Mouse (Mus musculus) MN1 (cell line): Measurements from ENCODE around the gene Bbip1.
A peak's percentile ranks its signal among the peaks of the same experiment; 100 is the strongest.
"Not testable (repeated sequence)": the region's sequence is repeated elsewhere in the genome, so short reads cannot be mapped to it uniquely, and the experiment has no call there.

Experiments
- DNase-seq: peaks from one replicate; pipeline ENCODE4 v3.0.0-alpha.2; 2016; ENCODE audit warnings: low spot score

The Bbip1 gene

DNA sequence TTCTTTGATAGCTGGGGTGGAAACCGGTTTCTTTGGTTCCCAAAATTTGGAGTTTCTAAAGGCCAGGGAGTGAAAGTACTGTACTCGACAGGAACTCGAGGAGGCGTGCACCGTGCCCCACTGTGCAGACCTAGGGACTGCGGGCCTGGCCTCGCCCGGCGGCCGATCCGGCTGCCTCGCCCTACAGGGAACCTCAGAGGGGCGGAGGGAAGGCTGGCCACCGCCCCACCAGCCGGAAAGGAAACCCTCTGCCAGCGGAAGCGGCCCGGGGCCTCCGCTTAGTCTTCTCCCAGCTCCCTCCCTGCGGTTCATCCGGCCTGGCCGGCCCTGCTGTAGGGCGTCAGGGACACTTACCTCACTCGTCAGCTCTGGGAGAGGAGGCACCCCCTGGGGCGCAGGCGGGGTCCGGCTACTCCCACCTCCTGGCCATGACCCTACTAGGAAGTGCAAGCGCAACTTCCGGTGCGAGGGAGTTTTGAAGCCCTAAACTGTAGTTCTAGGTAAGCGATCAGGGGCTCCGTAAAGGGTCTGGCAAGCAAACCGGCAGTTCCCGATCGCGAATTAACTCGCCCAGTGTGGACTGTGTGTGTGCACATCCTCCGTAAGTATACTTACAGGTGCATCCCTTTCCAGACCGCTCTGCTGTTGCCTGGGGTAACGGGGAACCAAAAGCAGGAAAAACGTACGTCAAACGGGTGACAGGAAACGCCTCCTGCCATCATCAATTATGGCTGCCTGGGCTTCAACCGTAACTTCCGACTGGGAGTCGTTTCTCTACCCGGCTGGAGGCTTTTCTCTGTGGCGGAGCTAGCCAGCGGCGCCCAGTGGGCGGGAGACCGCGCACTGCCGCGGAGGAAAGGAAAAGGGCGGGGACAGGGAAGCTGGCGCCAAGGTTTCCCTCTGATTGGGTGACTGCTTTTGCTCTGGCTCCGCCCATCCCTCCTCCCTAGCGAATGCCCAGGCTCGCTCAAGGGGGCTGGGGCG, at the start of gene Bbip1, which contains the start of gene Shoc2:
Gene Bbip1, minus strand, starts transcription at position 826 of the 984 bp plus-strand sequence.
Gene Shoc2, plus strand, starts transcription at position 505 of the 984 bp plus-strand sequence.
- peak; percentile 99 for DNase-seq

DNA sequence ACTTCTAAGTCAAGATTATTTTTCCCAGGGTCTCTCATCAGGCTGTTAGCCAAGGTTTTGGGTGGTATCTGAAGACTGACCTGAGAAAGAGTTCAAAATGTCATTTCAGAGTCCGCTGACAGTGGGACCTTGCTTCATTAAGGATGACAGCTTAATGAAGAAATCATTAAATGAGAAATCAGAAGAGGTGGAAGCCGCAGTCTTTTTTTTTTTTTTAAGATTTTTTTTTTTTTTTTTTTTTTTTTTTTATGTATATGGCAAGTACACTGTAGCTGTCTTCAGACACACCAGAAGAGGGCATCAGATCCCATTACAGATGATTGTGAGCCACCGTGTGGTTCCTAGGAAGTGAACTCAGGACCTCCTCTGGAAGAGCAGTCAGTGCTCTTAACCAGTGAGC, 49.4 kb upstream of the Bbip1 start:
- no peak for DNase-seq

DNA sequence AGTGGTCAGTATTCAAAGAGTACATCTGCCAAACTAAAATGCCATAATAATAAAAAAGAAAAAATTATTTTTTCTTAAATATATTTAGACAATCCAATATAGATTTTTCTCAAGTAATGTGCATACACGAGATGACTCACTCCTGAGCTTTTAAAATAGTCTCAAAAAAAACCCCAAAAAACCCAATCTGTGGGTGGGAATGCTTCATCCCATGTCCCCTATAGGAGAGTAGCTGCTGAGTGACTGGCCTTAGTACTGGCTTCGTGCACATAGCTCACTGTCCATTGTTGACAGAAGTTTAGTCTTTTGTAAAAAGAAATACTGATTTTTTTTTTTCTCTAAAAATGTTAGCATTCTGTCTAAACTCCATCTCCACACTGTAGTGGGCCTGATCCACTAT, 46.1 kb upstream of the Bbip1 start:
- no peak for DNase-seq

DNA sequence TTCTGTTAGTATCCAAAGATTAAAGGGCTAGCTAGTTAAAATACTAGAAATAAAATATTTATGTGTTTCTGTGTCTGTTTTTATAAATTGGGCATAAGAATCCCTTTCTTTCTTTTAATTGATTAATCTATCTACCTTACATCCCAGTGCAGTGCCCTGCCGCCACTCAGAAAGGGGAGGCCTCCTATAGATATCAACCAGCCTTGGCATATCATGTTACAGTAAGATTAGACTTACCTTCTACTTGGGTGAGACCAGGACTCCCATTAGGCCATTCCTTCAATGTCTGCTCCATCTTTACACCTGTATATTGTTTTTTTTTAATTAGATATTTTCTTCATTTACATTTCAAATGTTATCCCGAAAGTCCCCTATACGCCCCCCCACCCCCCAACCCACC, 40.2 kb upstream of the Bbip1 start:
- no peak for DNase-seq

DNA sequence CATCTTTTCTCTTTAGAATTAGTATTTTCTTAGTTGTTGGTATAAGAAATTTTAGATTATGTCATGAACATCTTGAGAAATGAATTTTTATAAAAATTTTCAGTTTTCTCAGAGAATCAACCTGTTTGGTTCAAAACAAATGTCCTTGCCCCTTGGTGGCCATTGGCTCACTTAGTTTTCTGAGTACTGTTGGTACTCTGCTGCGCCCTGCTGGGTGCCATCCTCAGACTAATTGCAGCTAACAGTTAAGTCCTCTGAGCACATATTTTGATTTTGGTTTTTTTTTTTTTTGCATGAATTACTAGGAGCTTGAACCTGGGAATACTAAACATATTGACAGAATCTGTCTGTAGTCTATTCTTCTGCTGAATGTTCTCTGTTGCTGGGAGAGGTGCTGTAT, 38.9 kb upstream of the Bbip1 start:
- no peak for DNase-seq

DNA sequence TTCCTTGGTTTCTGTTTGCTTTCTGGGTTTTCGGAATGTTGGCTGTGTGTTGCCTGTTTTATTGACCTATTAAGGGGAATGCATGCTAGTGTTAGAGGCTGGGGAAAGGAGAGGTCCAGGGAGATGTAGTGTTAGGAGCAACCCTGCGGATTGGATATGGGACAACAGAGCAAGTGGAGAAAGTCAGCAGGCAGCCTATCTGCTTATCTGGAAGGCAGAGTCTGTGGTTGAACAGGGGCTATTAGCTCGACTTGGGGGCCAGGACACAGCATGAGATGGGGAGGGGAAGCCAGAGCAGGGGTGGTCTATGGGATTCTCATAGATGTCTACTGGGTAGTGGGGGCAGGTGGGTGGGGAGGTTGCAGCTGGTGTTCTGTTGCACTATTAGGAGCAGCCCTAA, 37.6 kb upstream of the Bbip1 start:
- no peak for DNase-seq

DNA sequence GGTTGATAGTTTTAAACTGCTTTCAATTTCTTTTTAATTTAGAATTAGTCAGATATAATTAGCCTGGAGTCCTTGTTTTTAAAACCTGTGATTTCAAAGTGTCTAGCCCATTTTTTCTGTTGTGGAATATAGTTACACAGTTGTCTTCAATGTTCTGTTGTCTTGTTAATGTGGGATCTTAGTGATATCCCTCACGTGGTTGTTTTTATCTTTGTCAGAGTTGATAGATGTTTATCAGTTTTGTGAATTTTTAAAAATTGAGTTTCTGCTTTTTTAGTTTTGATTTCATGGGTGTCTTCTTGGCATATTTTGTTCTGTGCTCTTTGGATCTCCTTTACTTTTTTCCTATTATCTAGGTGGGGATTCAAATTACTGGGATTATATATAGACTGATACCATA, 29.2 kb upstream of the Bbip1 start:
- no peak for DNase-seq

DNA sequence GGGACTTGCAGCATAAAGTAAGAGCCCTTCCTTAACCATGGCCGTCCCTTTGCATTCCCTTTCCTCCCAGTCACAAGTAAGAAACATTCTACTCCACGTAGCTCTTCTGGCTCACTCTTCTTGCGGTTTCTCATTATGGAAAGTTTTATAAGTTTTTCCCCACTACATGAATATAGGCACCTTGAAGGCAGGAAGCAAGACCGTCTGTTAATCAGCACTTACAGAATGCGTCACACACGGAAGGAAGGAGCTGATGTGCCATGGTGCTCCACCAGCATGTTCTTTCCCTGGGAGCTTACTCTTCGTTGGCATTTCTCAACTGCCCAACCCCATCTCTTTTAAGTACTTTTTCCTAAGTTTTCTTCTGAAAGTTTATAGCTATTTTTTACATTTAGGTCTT, 27.5 kb upstream of the Bbip1 start:
- DNase-seq: no peak

DNA sequence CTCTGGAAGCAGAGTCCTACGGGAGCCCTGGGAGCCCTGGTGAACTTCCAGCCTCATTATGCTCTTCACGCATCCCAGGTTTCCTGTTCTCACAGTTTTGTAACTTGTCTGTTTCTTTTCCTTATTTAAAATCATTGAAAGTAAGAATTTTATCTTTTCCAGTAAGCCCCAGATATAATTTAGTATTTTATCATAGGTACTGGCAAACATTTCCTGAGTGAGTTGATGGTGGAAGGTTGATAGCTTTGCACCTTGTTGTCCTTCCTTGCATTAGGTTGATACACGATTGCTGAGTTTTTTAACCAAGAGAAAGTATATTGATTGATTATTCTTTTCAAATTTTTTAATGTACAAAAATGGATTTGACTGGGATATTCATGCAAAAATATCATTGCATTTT, 24.8 kb upstream of the Bbip1 start:
- no peak for DNase-seq

DNA sequence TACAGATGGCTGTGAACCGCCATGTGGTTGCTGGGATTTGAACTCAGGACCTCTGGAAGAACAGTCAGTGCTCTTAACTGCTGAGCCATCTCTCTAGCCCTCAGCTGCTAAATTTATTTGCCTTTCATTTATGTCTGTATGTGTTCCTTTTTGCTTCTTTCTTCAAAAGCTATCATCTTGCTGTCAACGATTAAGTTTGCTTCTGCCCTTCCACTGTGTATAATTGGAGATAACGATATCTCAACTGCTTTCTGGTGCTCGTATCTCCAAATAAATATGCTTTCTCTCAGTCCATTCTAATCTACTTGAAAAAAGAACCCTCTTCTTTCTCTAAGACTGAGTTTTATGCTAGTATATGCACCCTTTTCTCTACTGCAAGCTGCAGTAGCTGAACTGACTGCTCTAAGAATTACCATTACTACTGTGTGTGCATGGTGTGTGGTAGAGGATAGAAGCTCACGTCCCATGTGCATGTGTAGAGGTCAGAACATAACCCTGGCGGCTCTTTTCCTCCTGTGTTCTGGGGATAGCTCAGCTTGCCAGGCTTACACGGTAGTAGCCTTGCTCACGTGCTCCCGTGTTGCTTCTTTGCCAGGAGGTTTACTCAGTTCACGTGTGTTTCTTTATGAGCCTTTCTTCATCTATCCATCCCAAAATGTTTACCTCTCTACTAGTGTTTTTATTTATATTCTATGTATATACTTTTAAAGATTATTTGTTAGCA, 20.6 kb upstream of the Bbip1 start:
- DNase-seq: no peak

DNA sequence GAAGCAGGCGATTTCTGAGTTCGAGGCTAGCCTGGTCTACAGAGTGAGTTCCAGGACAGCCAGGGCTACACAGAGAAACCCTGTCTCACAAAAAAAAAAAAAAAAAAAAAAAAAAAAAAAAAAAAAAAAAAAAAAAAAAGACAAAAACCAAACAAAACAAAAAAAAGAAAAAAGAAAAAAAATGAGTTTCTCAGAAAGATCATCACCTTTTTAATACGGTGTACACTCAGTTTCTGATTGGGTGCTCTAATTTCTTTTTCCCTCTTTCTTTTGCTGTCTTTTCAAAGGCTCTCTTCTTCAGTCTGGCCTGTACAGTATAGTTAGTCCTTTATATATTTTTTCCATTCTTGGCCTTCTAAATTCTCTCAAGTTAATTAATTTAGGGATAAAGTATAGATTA, 19.9 kb upstream of the Bbip1 start:
- DNase-seq: not testable (repeated sequence)

DNA sequence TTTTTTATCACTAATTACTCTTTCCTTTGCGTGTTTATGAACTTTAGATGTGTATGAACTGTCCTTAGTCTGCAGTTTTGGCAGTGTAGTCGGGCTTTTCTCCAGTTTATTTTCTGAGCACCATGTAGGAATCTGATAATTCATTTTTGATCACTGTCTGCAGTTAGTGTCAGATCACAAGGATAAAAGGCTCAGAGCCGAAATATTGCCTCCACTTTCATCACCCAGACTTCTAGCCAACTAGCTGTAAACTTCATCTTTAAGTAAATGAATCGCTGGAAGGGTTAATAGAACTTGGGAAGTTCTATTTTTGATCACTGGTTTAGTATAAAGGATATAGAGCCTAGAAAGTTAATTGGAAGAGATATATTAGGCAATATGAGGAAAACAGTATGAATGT, 18.1 kb upstream of the Bbip1 start:
- DNase-seq: no peak

DNA sequence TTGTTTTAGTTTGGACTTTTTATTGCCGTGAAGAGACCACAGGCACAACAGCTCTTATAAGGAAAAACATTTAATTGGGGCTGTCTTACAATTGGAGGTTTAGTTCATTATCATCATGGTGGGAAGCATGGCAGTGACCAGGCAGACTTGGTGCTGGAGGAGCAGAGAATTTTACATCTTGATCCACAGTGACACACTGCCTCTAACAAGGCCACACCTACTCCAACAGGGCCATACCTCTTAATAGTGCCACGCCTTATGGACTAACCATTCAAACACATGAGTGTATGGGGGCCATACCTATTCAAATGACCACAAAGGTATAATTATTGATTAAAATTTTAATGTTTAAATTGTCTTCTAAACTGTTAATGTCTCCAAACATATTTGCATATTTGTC, 13.1 kb upstream of the Bbip1 start:
- no peak for DNase-seq

DNA sequence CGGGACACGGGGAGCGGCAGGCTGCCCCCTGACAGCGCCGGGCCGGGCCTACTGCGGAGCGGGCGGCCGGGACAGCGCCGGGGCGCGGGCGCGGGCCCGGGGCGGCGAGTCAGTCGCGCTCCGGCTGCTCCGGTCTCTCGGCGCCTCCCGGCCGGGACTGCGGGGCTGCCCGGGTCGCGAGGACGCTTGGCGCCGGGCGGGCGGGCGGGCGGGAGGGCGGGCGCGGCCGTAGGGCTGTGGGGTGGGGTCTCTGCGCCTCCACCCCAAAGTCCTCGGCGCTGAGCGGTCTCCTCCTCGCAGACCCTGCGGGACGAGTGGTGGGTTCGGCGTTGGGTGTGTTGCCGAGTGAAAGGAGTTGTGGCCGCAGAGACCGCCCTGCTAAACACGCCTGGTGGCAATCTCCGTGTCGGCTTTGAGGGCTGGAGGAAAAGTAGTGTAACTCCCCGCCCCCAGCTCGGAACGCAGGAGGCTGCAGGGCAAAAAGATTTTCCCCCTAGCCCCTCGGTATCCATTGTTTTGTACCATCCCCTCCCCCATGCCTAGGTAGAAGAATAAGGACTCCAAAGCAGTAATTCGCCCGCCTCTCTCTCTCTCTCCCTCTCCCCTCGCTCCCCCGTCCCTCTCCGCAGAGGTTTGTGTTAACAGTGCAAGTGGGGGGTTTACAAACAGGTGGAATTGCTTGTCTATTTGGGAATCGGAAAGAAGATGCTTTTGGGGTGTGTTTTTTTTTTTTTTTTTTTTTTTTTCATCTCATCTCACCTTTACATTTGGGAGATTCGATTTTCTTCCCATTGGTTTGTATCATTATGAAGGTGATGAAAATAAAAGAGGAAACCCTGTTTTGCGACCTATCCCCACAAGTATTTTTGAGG, 980 bp upstream of the Bbip1 start:
- DNase-seq: peak; percentile 73

DNA sequence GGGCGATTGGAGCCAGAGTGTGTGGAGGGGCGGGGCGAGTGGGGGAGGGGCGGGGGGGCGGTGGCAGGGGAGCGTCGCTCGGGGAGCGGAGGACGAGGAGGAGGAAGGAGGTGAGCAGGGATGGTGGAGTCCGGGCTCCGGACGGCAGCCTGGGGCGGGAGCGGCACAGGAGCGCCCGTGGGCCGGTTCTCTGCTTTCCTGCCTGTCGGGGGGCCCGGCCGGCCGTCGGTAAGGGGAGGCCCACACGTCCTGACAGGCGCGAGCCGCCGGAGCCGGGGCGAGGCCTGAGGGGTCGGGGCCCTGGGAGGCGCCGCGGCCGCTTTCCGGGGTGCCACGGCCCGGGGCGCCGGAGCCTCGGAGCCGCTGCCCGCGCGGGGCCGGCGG, 351 bp upstream of the Bbip1 start:
- DNase-seq: no peak

DNA sequence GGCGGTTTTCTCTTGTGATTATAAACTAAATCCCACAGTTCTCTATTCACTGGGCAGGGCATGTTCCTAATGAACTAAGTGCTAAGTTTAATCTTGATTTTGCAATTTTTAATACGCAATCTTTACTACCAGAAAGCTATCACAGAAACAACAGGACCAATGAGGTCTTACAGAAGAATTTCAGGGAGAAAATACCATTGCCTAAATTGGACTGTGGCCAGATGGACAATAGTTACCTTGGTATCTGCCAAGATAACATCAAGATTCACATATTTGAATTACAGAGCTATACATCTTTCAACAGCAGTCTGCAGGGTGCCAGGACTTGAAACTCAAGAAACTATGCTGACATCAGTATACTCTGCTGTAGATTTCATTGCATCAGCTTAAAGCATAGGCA, 2.1 kb downstream of the Bbip1 start:
- no peak for DNase-seq

DNA sequence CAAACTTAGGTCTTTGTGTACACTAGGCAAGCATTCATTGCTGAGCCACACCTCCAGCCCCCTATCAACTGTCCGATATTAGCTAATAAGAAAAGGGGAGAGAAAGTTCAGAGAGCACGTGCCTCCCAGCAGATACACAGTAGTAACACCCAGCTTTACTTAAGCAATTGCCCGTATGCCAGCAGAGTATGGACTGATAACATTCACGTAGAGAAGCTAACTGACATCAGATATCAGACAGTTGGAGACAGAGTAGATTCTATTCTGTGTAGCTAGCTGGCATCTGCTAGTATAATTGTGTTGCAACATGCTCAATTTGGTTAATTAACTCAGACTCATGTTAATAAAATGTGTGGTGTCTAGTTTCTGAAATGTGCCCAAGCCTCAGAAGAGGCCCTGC, 3.3 kb downstream of the Bbip1 start:
- DNase-seq: peak; percentile 18

DNA sequence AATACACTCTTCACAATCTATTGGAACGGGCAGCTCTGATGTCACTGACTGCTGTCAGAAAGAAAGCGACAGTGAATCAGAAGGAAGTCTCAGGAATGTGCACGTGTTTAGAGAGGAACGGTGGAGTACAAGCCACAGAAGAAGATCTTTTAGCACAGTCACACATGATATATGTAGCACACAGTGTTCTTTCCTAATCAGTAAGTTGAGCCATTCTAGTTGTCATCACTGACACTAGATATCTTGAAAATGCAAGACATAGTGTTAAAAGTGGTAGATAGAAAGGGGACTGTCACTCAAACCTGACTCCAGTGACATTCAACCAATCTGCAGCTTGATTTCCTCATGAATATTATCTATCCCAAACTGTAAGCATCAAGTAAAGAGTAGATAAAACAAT, 5.0 kb downstream of the Bbip1 start:
- DNase-seq: no peak

DNA sequence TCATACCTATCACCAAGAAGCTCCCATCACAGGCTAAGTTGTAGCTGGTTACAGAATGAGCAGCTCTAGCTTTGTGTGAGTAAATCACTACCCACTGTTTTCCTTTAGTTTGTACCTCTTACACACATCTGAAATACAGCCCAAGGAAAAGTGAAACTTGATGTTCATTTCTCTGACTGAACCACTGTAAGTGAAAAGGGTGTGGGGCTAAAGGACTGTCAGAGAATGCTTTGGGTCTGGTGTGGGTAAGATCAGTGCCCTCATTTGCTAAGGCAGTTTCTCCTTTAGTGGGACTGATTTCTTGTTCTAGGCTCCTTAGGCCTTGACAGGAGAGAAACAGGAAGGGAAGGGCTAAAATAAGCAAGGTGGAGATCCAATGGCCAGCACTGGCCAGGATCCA, 10.4 kb downstream of the Bbip1 start:
- no peak for DNase-seq

DNA sequence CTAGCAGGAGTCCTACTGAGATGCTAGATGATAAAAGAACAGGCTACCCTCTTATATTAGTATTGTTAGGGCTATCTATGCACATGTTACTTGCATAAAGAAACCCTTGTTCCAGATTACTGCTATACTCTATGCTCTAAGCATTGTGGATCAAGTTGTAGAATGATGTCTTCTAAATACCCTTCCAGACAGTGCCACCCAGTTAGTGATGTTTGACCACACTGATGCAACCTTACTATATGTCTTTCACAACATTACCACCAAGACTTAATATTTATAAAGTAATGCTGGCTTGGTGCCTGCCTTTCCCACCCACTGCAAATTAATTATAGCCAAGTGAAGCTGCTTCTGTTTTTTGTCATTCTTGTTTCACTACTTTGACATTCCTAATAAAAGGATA, 11.4 kb downstream of the Bbip1 start:
- DNase-seq: no peak

DNA sequence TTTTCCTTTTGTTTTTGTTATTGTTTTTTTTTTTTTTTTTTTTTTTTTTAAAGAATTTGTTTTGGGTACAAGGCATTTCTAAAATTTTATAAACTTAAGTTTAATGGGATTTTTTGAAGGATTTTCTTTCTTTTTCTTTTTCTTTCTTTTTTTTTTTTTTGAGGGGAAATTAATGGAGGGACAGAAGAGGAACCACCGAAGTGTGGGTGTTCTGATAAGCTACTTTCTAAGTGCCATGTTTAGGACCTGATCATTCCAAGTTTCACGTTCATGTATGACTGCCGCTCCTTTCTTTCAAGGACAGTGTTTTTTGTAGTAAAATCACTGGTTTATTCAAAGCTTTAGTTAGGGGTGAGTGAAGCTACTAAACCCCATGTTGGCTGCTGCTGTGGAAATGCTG, 15.2 kb downstream of the Bbip1 start:
- DNase-seq: no peak

DNA sequence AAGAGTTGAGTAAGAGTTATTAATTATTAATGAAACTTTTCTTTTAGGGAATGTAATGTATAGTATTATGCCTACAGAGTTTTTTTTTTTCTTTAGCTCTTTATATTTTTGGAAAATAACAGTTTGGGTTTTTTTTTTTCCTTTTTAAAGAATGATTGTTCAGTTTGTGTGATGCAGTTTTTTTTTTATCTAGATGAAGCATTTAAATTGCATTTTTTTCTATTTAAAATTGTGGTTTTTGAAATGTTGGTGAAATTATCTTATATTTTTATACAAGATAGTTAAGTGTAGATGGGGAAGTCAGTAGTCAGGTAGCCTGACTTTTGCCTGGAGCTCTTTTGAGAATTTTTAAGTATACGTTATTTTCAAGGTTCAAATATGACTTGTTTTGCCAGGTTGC, 17.7 kb downstream of the Bbip1 start:
- DNase-seq: no peak
